Mouse (Mus musculus) small intestine, adult 2 months (tissue): ENCODE results near the gene Zfpl1. TPM values are rescaled to one million over a fixed set of nuclear protein-coding genes. Genes with fewer than 3 reads are reported as not detected.
A peak's percentile ranks its signal among the peaks of the same experiment; 100 is the strongest.

Source experiments
- H3K27ac ChIP-seq: fragments of 200-500 bp; 2 replicates; pipeline ENCODE4 v1.5.1; 2012; ENCODE audit warnings: low read depth, low read length, control low read depth, inconsistent platforms; ENCODE audit not compliant: insufficient read depth
- H3K27me3 ChIP-seq: fragments of 200-500 bp; 2 replicates; pipeline ENCODE4 v1.6.1; 2012; ENCODE audit warnings: mild to moderate bottlenecking, moderate library complexity, low read length, inconsistent platforms; ENCODE audit not compliant: control insufficient read depth, insufficient read depth
- H3K36me3 ChIP-seq: fragments of 200-500 bp; 2 replicates; pipeline ENCODE4 v1.6.1; 2012; ENCODE audit warnings: mild to moderate bottlenecking, low read length, control low read depth, inconsistent platforms; ENCODE audit not compliant: control insufficient read depth, insufficient read depth
- H3K4me1 ChIP-seq: fragments of 200-500 bp; 2 replicates; pipeline ENCODE4 v1.6.1; 2012; ENCODE audit warnings: low read length, inconsistent platforms, mixed read lengths; ENCODE audit not compliant: control insufficient read depth, insufficient read depth, insufficient read length
- H3K4me3 ChIP-seq: fragments of 200-500 bp; 2 replicates; pipeline ENCODE4 v1.5.1; 2012; ENCODE audit warnings: low read depth, mild to moderate bottlenecking, control low read depth, inconsistent platforms, low read length, moderate library complexity
- CTCF ChIP-seq: fragments of 200-500 bp; IDR thresholded peaks from 2 replicates; pipeline ENCODE4 v1.5.1; 2012; ENCODE audit warnings: low read depth, mild to moderate bottlenecking, control low read depth, inconsistent platforms, low read length, moderate library complexity, mixed read lengths; ENCODE audit not compliant: insufficient replicate concordance, insufficient read length; ENCODE audit errors: extremely low read depth
- POLR2A ChIP-seq: fragments of 200-500 bp; IDR thresholded peaks from 2 replicates; pipeline ENCODE4 v1.6.1; 2012; ENCODE audit warnings: low read depth, mild to moderate bottlenecking, control low read depth, inconsistent platforms, low read length, moderate library complexity
- WGBS: fragments of 180-500 bp; shearing (Covaris S2); methylation state at CpG from one replicate; pipeline ENCODE4 v1.1.7; 2018; 5-methylcytosine and 5-hydroxymethylcytosine counted together
- polyA plus RNA-seq: library from polyadenylated mRNA; depleted of rRNA; stranded (reverse); fragments of >200 nt; gene quantifications from 2 replicates; pipeline ENCODE4 v1.2.3, GENCODE M21; 2012

Gene Zfpl1
- polyA plus RNA-seq, 1 experiment: 119 TPM

- WGBS: 81% methylated on average over 15 of the region's 15 CpGs
- H3K27ac ChIP-seq: no peak overlapping the region
Observed at GRCm38 (mm10) chr19:6116113-6116850, 31.5 kb upstream of the Zfpl1 start.

DNA sequence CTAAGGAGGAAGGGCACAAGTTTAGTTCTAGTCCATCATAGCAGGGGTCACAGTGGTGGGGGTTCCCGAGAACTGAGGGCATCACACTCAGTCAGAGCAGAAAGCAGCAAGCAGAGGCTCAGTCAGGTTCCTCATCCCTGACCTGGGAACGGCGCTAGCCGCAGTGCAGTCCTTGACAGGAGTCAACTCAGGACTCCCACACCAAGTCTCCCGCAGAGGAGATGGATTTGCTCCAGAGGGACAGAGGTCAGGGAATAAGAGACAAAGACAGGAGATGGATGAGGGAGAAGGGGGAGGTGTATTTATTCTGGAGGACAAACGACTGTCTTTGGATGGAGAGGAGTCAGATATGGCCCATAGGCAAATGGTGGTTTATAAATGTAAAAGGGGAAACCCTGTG lies 28.4 kb upstream of the Zfpl1 start:
- no peak for TF ChIP-seq CTCF
- no peak for TF ChIP-seq POLR2A
- peaks cover 6% of the 10 kb centered on the region; the same call in 1 of the 2 replicates for H3K4me1 ChIP-seq
- WGBS: 57% methylated on average over 6 of the region's 6 CpGs
- peaks cover 71% of the 10 kb centered on the region for H3K36me3 ChIP-seq
- no peaks in the 10 kb centered on the region for H3K27me3 ChIP-seq
- H3K4me3 ChIP-seq: no peak overlapping the region
- H3K27ac ChIP-seq: no peak overlapping the region

More at GRCm38 (mm10) chr19:6116113-6116850, 31.5 kb upstream of the Zfpl1 start:
- TF ChIP-seq POLR2A (no peak), CTCF (no peak)
- H3K36me3 ChIP-seq: peaks cover 52% of the 10 kb centered on the region
- H3K27me3 ChIP-seq: no peaks in the 10 kb centered on the region
- peaks cover 16% of the 10 kb centered on the region; the same call in 1 of the 2 replicates for H3K4me1 ChIP-seq
- H3K4me3 ChIP-seq: no peak overlapping the region

- Histone ChIP-seq H3K27ac (peak within 1 kb of the TSS; percentile 71), H3K4me1 (peaks cover 19% of the 10 kb centered on the region), H3K36me3 (peaks cover 21% of the 10 kb centered on the region; the same call in 1 of the 2 replicates), H3K27me3 (no peaks in the 10 kb centered on the region), H3K4me3 (peak within 1 kb of the TSS; percentile 64)
- WGBS: 38% methylated on average over 7 of the region's 7 CpGs
- TF ChIP-seq POLR2A: peak; percentile 95
- no peak for TF ChIP-seq CTCF
Observed at GRCm38 (mm10) chr19:6105586-6105985, 20.8 kb upstream of the Zfpl1 start, which contains the start of gene Naaladl1. Naaladl1 (plus strand) TSS chr19:6105782.

DNA sequence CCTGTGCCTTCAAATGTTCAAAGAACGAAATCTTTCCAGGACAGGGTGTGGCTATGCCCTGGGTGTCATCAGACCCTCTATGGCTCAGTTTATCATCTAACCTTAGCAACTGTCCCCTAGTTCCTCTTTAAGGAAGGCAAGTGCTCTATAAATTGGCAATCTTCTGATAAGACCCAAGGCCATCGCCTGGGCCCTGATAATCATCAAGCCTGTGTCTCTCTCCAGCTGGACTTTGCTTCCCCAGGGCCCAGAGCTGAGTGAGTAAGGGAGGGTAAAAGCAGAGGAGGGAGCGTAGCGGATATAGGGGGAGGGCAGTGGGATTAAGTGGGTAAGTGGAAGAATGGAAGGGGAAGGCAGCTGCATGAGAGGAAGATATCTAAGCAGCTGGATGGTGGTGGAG lies 19.7 kb upstream of the Zfpl1 start:
- Histone ChIP-seq H3K4me1 (peaks cover 19% of the 10 kb centered on the region), H3K27ac (peak overlapping the region; percentile 71), H3K36me3 (peaks cover 14% of the 10 kb centered on the region; the same call in 1 of the 2 replicates), H3K4me3 (no peak overlapping the region), H3K27me3 (no peaks in the 10 kb centered on the region)
- no peak for TF ChIP-seq CTCF
- no peak for TF ChIP-seq POLR2A
- WGBS: 30% methylated on average over 4 of the region's 4 CpGs

DNA sequence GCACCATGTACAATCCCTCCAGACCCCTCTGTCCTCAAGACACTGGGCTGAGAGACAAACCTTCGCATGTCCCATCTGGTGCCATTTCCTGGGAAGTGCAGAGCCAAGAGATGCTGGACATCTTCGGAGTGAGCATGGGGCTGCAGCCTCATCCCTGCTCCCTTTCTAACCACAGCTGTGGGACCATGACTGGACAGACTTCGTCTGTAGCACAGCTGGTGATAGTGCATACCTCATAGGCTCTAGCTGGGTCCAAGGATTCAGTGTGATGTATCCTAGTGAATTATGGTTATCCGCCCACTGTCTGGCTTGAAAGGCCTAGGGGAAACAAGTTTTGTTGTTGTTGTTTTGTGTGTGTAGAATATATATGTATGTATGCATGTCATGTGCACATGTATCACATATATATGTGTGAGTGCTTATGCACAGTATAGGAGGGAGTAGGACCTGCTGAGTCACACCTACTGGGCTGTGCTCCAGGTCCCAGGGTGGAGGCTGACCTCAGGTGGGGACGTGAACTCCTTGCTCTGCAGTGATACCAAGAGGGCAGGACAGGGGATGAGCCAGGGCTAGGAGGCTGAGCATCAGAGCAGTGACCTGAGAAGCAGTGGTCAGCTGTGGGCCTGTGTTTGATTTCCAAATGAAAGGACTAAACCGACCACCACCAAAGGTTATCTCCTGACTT lies 17.6 kb upstream of the Zfpl1 start:
- H3K36me3 ChIP-seq: no peaks in the 10 kb centered on the region
- H3K27ac ChIP-seq: peak overlapping the region; percentile 26; the same call in 1 of the 2 replicates
- peaks cover 19% of the 10 kb centered on the region for H3K4me1 ChIP-seq
- WGBS: 67% methylated on average over 6 of the region's 6 CpGs
- TF ChIP-seq POLR2A (no peak), CTCF (no peak)
- no peak overlapping the region for H3K4me3 ChIP-seq
- no peaks in the 10 kb centered on the region for H3K27me3 ChIP-seq

DNA sequence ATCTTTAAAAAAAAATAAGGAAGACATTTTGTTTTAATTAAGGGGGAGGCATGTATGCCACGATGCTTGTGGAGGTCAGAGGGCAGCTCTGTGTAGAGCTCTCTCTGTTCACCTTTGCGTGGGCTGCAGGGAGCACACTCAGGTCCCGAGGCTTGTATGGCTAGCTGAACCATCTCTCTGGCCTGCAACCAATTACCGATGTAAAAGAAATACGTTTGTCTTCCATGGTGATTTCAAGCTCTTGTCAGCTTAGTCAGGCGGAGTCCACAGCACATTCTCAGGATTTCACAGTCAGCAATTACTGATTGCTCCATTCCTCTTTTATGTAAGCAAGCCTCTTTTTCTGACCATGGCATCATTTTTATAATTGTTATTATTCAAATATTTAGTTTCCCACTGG lies 16.4 kb upstream of the Zfpl1 start:
- WGBS: 83% methylated on average over 6 of the region's 6 CpGs
- Histone ChIP-seq H3K4me3 (no peak overlapping the region), H3K36me3 (no peaks in the 10 kb centered on the region), H3K4me1 (peaks cover 19% of the 10 kb centered on the region), H3K27ac (no peak overlapping the region), H3K27me3 (no peaks in the 10 kb centered on the region)
- TF ChIP-seq POLR2A: no peak
- no peak for TF ChIP-seq CTCF

GRCm38 (mm10) chr19:6097847-6098246 lies 13.1 kb upstream of the Zfpl1 start:
- 83% methylated on average over 3 of the region's 3 CpGs for WGBS
- TF ChIP-seq POLR2A (no peak), CTCF (no peak)
- no peaks in the 10 kb centered on the region for H3K27me3 ChIP-seq

More at GRCm38 (mm10) chr19:6097847-6098246, 13.1 kb upstream of the Zfpl1 start:
- Histone ChIP-seq H3K4me3 (no peak overlapping the region), H3K27ac (no peak overlapping the region), H3K4me1 (peaks cover 8% of the 10 kb centered on the region), H3K36me3 (no peaks in the 10 kb centered on the region)
